Mouse (Mus musculus): ENCODE data around the gene Meis1. TPM values are rescaled to one million over a fixed set of nuclear protein-coding genes. Genes with fewer than 3 reads are reported as not detected.

Meis1 gene
- polyA plus RNA-seq, 1 experiment from 2014 or later: 15.6 TPM

DNA sequence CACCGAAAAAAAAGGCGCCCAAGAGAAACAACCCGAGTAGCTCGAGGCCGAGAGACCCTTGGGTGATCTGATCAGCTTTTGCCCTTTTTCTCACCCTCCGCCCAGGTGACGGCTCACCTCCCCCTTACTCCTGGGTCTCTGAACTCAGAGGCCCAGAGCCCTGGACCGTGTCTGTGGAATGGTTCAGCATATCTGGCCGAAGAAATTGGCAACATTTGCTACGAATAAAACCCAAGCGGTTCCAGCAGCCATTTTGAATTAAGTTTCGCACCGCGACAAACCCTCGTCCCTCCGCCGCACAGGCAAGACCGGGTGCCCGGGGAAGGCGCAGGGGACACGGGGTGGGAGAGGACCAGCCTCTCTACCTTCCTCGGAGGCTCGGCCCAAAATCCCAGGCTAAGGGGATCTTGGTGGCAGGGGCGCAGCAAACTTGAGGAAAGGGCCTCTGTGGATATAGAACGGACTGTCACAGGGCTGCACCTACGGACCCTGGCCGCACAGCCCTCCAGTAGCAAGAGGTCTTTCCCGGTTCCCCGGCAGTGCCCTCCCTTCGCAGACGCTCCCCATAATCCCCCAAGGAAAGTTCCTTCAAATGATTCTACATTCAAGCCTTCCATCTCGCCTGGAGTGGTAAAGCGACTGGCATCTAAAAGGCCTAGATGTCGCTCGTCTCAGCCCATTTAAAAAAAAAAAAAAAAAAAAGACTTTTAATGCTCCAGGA, 4.2 kb downstream of the Meis1 start:
- DNase-seq (ENCODE audit: low spot score): no peak

GRCm38 (mm10) chr11:19014113-19014440, 4.7 kb downstream of the Meis1 start:
- DNase-seq (ENCODE audit: low spot score): no peak

DNA sequence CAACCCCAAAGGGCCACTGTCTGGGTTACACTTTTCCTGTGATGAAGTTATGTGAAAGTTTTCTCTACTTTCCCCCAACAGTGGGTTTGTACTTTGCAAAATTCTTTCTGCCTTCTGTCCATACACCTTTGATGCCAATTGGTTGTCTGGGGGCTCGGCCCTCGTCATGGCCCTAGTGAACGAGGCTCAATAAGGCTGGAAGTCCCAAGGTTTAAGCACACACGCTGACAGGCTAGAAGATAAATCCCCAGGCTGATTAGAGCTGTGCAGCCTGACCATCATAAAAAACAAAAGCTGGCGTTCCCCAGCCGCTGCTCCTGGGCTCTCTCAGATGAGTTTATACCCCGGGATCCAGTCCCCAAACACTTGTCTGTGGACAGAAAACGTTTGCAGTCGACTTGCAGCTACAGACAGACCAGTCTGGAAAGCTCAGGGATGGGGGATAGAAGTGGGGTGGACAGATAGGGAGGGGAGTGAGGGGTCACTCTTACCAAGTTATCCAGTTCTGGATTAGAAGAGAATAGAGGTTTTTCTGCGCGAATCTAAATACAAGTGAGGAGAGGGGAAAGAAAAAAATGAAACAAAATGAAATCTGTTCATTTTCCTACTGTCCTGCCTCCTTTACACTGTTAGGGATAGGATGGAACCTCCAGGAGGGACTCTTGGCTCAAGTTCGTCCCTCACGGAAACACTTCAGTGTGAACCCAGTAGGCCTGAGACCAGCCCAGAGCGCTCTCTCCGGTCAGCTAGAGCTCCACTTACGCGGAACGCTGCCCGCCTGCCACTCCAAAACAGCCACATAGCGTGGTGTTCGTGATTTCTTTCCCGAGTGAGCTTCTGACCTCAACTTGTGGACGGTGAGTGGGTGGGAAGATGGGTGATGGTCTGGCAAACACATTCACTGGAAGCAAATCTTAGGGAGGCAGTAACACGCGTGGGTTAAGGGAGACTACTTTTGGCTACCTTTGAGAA, 5.4 kb downstream of the Meis1 start:
- no peak for DNase-seq (ENCODE audit: low spot score)

- DNase-seq (ENCODE audit: low spot score): no peak
These were observed 6.2 kb downstream of the Meis1 start for GRCm38 (mm10) chr11:19012463-19013115.

GRCm38 (mm10) chr11:19012001-19012400, 6.8 kb downstream of the Meis1 start:
- DNase-seq (ENCODE audit: low spot score): no peak

GRCm38 (mm10) chr11:19011108-19011805, 7.5 kb downstream of the Meis1 start:
- DNase-seq (ENCODE audit: low spot score): no peak

DNA sequence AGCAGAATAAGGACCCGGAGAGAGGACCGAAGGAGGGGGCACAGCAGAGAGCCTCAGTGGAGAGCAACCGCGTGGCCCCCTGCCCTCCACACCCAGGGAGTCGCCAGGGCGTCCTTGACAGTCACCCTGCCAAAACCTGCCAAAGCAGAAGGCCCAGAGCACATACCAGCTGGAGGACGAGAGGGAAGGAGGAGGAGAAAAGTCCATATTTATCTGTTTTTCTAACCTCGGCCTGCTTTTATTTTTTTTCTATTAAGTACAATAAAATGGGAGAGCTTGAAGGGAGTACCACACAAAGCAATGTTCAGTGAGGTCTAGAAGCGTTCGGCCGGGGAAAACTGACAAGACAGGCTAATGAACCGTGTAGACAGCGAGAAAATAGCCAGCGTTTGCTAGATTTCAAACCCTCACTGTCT, 8.4 kb downstream of the Meis1 start:
- DNase-seq (ENCODE audit: low spot score): no peak

GRCm38 (mm10) chr11:19009536-19010395, 9.0 kb downstream of the Meis1 start:
- DNase-seq (ENCODE audit: low spot score): no peak

- DNase-seq (ENCODE audit: low spot score): no peak
These were observed 10.0 kb downstream of the Meis1 start for GRCm38 (mm10) chr11:19008610-19009384.

GRCm38 (mm10) chr11:19007541-19008424, 11.0 kb downstream of the Meis1 start:
- no peak for DNase-seq (ENCODE audit: low spot score)

DNA sequence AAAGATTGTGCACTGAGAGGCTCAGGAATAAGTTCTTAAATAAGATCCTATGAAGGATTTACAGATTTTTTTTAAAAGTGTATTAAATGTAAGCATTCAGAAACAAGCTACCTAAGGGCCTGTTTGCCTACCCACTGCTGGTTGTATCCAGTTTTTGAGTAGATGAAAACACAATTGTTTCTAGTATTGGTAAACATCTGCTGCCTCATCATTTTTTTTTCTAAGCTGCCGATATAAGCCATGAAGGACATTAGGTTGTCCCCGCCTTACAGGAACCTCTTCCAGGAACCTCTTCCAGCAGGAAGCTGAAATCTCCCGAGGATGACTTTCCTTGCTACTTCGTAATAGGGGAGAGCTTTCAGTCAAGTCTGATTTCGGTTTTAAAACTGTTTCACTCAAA, 11.7 kb downstream of the Meis1 start:
- DNase-seq (ENCODE audit: low spot score): no peak

- DNase-seq (ENCODE audit: low spot score): no peak
These were observed 12.7 kb downstream of the Meis1 start for GRCm38 (mm10) chr11:19005913-19006693.

GRCm38 (mm10) chr11:19005007-19005912, 13.5 kb downstream of the Meis1 start:
- no peak for DNase-seq (ENCODE audit: low spot score)

DNA sequence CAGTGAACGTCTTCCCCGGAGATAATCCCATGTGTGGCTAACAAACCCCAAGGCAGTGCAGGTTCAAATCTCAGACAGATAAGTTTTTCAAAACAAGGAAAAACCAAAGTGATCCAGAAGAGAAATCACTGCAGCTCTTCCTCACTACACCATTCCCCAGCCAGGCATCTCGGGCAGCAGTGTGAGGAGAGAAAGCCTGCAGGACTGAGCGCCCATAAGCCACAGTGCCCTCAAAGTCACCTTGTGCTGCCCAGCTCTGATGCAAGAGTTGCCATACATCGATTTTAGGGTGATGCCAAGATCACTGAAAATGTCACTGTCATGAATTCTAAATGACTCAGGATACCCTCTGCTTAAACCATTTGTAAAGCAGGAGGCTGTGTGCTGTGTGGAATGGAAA, 15.7 kb downstream of the Meis1 start:
- DNase-seq (ENCODE audit: low spot score): no peak

DNA sequence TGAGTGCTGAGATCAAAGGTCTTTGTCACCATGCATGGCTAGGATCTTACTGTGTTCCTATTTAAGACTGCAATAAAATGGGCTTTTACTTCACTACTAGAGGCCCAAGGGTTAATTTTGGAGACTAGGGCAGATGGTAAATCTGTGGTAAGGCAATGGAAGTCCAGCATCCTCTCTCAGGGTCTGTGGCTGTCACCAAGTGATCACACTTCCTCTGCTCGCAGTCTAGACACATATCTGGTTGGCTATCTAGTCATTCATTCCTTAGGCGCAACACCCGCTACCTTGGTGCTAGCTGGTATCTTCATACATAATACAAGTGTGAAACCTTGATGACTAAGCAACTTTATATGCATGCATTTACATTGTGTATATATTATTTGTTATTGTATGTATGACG, 22.0 kb downstream of the Meis1 start:
- DNase-seq (ENCODE audit: low spot score): no peak

- peak; percentile 17 for DNase-seq (ENCODE audit: low spot score)
These were observed 22.5 kb downstream of the Meis1 start for GRCm38 (mm10) chr11:18996289-18996688.

DNA sequence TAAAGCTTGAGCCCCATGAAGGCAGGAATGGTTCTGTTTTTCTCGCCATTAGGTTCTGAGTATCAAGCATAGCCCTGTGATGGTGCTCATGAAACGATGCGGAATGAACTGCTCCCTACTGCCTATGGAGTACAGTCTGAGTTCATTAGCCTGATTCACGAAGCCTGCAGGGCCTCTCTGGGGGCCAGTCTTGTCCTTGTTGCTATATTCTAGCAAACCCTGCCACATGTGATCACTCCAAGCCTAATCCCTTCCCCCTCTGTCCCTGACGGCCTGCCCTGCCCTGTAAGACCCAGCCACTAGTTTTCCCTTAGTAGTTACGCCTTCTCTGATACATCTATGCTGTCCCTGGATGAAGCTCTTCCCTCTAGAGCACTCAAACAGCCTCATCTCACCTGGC, 26.0 kb downstream of the Meis1 start:
- DNase-seq (ENCODE audit: low spot score): no peak
